Mouse (Mus musculus) stomach, postnatal 0 days (tissue): ENCODE measurements around the gene Sprr2d. TPM values are rescaled to one million over a fixed set of nuclear protein-coding genes. Genes with fewer than 3 reads are reported as not detected.

ENCODE experiments used
- ATAC-seq: fragments of 200-750 bp; cut with Nextera tagmentation; 2 replicates; pipeline ENCODE4 v1.8.0; 2017; ENCODE audit not compliant: low FRiP score, low TSS enrichment
- DNase-seq: peaks from one replicate; pipeline ENCODE4 v3.0.0-alpha.2; 2016; ENCODE audit warnings: low spot score
- H3K27ac ChIP-seq: fragments of 300-500 bp; sonication (generic); replicated peaks from 2 replicates; pipeline ENCODE4 v1.5.1; 2014; ENCODE audit warnings: mild to moderate bottlenecking, control low read depth
- H3K27me3 ChIP-seq: fragments of 300-500 bp; sonication (generic); 2 replicates; pipeline ENCODE4 v1.6.1; 2014; ENCODE audit warnings: low read length; ENCODE audit not compliant: control insufficient read depth, insufficient read depth
- H3K36me3 ChIP-seq: fragments of 300-500 bp; sonication (generic); 2 replicates; pipeline ENCODE4 v1.6.1; 2014; ENCODE audit warnings: low read length, mixed read lengths; ENCODE audit not compliant: control insufficient read depth, insufficient read depth
- H3K4me1 ChIP-seq: fragments of 300-500 bp; sonication (generic); replicated peaks from 2 replicates; pipeline ENCODE4 v1.6.1; 2014; ENCODE audit warnings: antibody characterized with exemption; ENCODE audit not compliant: control insufficient read depth, insufficient read depth
- H3K4me2 ChIP-seq: fragments of 300-500 bp; sonication (generic); replicated peaks from 2 replicates; pipeline ENCODE4 v1.6.1; 2014; ENCODE audit warnings: low read depth, mild to moderate bottlenecking, control low read depth, moderate library complexity
- H3K4me3 ChIP-seq: fragments of 300-500 bp; sonication (generic); 2 replicates; pipeline ENCODE4 v1.5.1; 2014; ENCODE audit warnings: low read depth, low read length, control low read depth
- H3K9ac ChIP-seq: fragments of 300-500 bp; sonication (generic); 2 replicates; pipeline ENCODE4 v1.6.1; 2014; ENCODE audit warnings: mild to moderate bottlenecking, low read length, control low read depth, mixed read lengths
- H3K9me3 ChIP-seq: fragments of 300-500 bp; sonication (generic); 2 replicates; pipeline ENCODE4 v1.6.1; 2016; ENCODE audit warnings: low read length; ENCODE audit not compliant: control insufficient read depth
- CTCF ChIP-seq: IDR thresholded peaks from 2 replicates; pipeline ENCODE4 v1.5.1; 2016; ENCODE audit warnings: antibody characterized with exemption, low read depth, mild to moderate bottlenecking, moderate library complexity
- EP300 ChIP-seq: optimal IDR thresholded peaks from 2 replicates; pipeline ENCODE3; 2016; ENCODE audit warnings: antibody characterized with exemption
- WGBS: fragments of 180-500 bp; shearing (Covaris S2); extraction: QIAGEN DNeasy Blood & Tissue Kit; methylation state at CpG from one replicate; pipeline ENCODE4 v1.1.7; 2014; 5-methylcytosine and 5-hydroxymethylcytosine counted together
- polyA plus RNA-seq: library from polyadenylated mRNA; unstranded; fragments of >200 nt; fragmentation: Nextera tagmentation; extraction: Ambion mirVana; gene quantifications from 2 replicates; pipeline ENCODE4 v1.2.1, GENCODE M21; 2015

Sprr2d gene
- 65.0 and 66.5 TPM in 2 replicates for polyA plus RNA-seq

DNA sequence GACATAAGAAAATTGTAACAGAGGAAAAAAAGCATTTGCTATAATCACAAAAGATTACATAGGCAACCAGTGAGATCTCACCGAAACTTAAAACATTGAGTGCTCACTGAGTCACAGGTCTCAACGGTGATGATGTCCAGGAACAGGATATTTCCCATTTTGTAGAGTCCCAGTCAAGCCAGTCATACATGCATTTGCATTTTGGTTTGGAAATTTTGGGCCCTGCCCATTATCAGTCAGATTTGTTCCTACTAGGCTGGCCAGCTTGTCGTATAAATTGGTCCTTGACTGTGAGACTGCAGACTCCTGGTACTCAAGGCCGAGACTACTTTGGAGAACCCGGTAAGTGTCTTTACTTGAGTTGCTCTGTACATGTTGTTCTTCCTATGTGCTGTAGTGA, at the start of gene Sprr2d:
Gene Sprr2d, plus strand, starts transcription at position 301 of the 400 bp plus-strand sequence.
- Histone ChIP-seq H3K4me3 (no peak within 1 kb of the TSS), H3K4me1 (no peaks in the 10 kb centered on the region), H3K4me2 (no peak within 1 kb of the TSS), H3K36me3 (no peaks in the 10 kb centered on the region), H3K27ac (no peak within 1 kb of the TSS), H3K9me3 (no peaks in the 10 kb centered on the region), H3K27me3 (no peaks in the 10 kb centered on the region), H3K9ac (no peak within 1 kb of the TSS)
- ATAC-seq (no peak), DNase-seq (no peak)
- TF ChIP-seq CTCF: no peak
- WGBS: 88% methylated on average over 5 of the region's 5 CpGs

DNA sequence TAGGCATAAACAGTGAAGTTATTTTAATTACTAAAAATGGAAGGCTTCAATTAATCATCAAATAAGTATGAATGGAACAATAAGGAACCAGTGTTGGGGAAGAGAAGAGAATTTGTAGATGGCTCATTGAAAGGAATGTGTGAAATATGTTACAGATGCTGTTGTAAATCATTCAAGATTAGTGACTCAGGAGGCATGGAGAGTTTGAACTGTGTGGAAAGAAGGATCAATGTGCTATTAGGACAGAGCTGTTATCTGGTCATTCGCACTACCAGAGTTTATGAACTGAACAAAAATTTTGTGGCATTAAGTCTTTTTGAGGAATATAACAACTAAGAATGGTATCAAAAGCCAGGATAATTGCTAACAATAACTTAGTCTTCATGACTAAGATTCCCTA, 31.5 kb upstream of the Sprr2d start:
- no peaks in the 10 kb centered on the region for H3K36me3 ChIP-seq
- no peak overlapping the region for H3K4me3 ChIP-seq
- no peak for DNase-seq
- H3K4me2 ChIP-seq: no peak overlapping the region
- no peak overlapping the region for H3K27ac ChIP-seq
- H3K27me3 ChIP-seq: no peaks in the 10 kb centered on the region
- H3K9me3 ChIP-seq: no peaks in the 10 kb centered on the region
- 89% methylated on average over 1 of the region's 1 CpGs for WGBS
- H3K9ac ChIP-seq: no peak overlapping the region
- TF ChIP-seq EP300: no peak
- no peak for TF ChIP-seq CTCF
- H3K4me1 ChIP-seq: no peaks in the 10 kb centered on the region
- no peak for ATAC-seq

DNA sequence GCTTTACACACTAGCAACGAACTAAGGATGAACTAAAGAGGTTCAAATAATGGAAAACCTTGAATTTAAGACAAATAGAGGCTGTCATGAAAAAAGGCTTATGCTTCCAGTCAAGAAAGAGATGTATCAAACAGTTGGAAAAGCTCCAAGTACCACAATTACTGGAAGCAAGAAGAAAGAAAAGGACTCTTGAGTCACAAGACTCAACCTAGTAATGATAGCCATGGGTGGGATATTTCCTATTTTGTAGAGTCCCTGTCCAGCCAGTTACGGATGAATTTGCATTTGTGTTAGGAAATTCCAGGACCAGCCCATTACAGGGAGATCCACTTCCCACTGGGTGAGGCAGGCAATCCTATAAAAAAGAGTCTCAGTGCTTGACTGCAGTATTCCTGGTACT, 22.6 kb upstream of the Sprr2d start, which contains the start of gene Sprr2b:
Gene Sprr2b, plus strand, starts transcription at position 301 of the 400 bp plus-strand sequence.
- no peaks in the 10 kb centered on the region for H3K36me3 ChIP-seq
- TF ChIP-seq CTCF: no peak
- no peak for TF ChIP-seq EP300
- DNase-seq (no peak), ATAC-seq (no peak)
- no peak within 1 kb of the TSS for H3K27ac ChIP-seq
- H3K4me2 ChIP-seq: no peak within 1 kb of the TSS
- no peaks in the 10 kb centered on the region for H3K4me1 ChIP-seq
- WGBS: 71% methylated on average over 2 of the region's 2 CpGs
- H3K27me3 ChIP-seq: no peaks in the 10 kb centered on the region
- no peaks in the 10 kb centered on the region for H3K9me3 ChIP-seq
- no peak within 1 kb of the TSS for H3K9ac ChIP-seq
- no peak within 1 kb of the TSS for H3K4me3 ChIP-seq

DNA sequence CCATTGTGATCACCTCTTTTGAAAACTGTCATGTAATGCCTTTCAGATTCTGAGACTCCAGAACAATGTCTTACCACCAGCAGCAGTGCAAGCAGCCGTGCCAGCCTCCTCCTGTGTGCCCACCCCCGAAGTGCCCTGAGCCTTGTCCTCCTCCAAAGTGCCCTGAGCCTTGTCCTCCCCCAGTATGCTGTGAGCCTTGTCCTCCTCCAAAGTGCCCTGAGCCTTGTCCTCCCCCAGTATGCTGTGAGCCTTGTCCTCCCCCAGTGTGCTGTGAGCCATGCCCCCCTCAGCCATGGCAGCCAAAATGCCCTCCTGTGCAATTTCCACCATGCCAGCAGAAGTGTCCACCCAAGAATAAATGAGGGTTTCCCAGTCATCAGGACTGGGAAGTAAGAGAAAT, 21.6 kb upstream of the Sprr2d start:
- H3K4me1 ChIP-seq: no peaks in the 10 kb centered on the region
- no peak for ATAC-seq
- WGBS: 86% methylated on average over 2 of the region's 2 CpGs
- no peak for DNase-seq
- no peaks in the 10 kb centered on the region for H3K27me3 ChIP-seq
- H3K36me3 ChIP-seq: no peaks in the 10 kb centered on the region
- no peak overlapping the region for H3K9ac ChIP-seq
- no peak overlapping the region for H3K4me3 ChIP-seq
- no peak overlapping the region for H3K27ac ChIP-seq
- H3K4me2 ChIP-seq: no peak overlapping the region
- H3K9me3 ChIP-seq: no peaks in the 10 kb centered on the region
- TF ChIP-seq EP300 (no peak), CTCF (no peak)

DNA sequence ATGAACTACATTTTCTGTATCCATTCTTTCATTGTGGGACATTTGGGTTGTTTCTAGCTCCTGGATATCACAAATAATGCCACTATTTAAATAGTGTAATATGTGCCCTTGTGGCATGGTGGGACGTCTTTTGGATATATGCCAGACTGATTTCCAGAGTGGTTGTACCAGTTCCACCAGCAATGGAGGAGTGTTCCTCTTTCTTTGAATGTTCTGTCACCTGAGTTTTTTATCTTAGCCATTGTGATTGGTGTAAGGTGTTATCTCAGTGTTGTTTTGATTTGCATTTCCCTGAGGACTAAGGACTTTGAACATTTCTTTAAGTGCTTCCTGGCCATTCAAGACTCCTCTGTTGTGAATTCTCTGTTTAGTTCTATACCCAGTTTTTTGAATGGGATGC, 2.7 kb upstream of the Sprr2d start:
- H3K27me3 ChIP-seq: no peaks in the 10 kb centered on the region
- H3K27ac ChIP-seq: no peak overlapping the region
- DNase-seq: no peak
- no peaks in the 10 kb centered on the region for H3K4me1 ChIP-seq
- peak; percentile 72; the same call in 1 of the 2 replicates for ATAC-seq
- WGBS: 44% methylated on average over 1 of the region's 1 CpGs
- H3K36me3 ChIP-seq: no peaks in the 10 kb centered on the region
- TF ChIP-seq EP300 (no peak), CTCF (no peak)
- no peak overlapping the region for H3K9ac ChIP-seq
- no peaks in the 10 kb centered on the region for H3K9me3 ChIP-seq
- no peak overlapping the region for H3K4me2 ChIP-seq
- no peak overlapping the region for H3K4me3 ChIP-seq

DNA sequence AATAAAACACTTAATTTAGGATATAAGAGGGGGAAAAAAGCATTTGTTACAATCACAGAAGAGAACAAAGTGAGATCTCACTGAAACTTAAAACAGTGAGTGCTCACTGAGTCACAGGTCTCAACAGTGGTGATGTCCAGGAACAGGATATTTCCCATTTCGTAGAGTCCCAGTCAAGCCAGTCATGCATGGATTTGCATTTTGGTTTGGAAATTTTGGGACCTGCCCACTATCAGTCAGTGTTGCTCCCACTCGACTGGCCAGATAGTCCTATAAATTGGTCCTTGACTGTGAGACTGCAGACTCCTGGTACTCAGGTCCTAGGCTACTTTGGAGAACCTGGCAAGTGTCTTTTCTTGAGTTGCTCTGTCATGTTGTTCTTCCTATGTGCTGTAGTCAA, 12.9 kb downstream of the Sprr2d start, which contains the start of gene Sprr2e:
Gene Sprr2e, plus strand, starts transcription at position 301 of the 400 bp plus-strand sequence.
- Histone ChIP-seq H3K4me2 (no peak within 1 kb of the TSS), H3K4me3 (no peak within 1 kb of the TSS), H3K27ac (no peak within 1 kb of the TSS), H3K9me3 (no peaks in the 10 kb centered on the region), H3K4me1 (no peaks in the 10 kb centered on the region), H3K27me3 (no peaks in the 10 kb centered on the region), H3K9ac (no peak within 1 kb of the TSS), H3K36me3 (no peaks in the 10 kb centered on the region)
- DNase-seq (no peak), ATAC-seq (no peak)
- WGBS: 84% methylated on average over 2 of the region's 2 CpGs
- TF ChIP-seq CTCF: no peak
- TF ChIP-seq EP300: no peak
